Mouse (Mus musculus) G1E (cell line): Measurements from ENCODE around the gene Thsd4.

ENCODE experiments used
- CTCF ChIP-seq: IDR thresholded peaks from 2 replicates; pipeline ENCODE4 v1.5.1; 2012; ENCODE audit warnings: low read depth, low read length, inconsistent platforms, mixed read lengths
- GATA1 ChIP-seq: IDR thresholded peaks from 2 replicates; pipeline ENCODE4 v1.6.1; 2012; ENCODE audit warnings: borderline replicate concordance, low read length, inconsistent platforms, mixed read lengths

- TF ChIP-seq GATA1 = no peak
- TF ChIP-seq CTCF = no peak
These were observed 313.0 kb downstream of the Thsd4 start for GRCm38 (mm10) chr9:60208843-60209242.
